Mouse (Mus musculus) hindbrain, postnatal 0 days (tissue): ENCODE results near the gene Net1. TPM values are rescaled to one million over a fixed set of nuclear protein-coding genes. Genes with fewer than 3 reads are reported as not detected.

Experiments
- ATAC-seq: fragments of 200-750 bp; cut with Nextera tagmentation; 2 replicates; pipeline ENCODE4 v1.8.0; 2017; ENCODE audit warnings: mild to moderate bottlenecking, moderate TSS enrichment, moderate library complexity
- DNase-seq: peaks from one replicate; pipeline ENCODE4 v3.0.0-alpha.2; 2015; ENCODE audit warnings: low spot score
- H3K27ac ChIP-seq: fragments of 300-500 bp; sonication (generic); 2 replicates; pipeline ENCODE4 v1.5.1; 2014; ENCODE audit warnings: mild to moderate bottlenecking
- H3K27me3 ChIP-seq: fragments of 300-500 bp; sonication (generic); 2 replicates; pipeline ENCODE4 v1.6.1; 2014; ENCODE audit warnings: low read length, mixed read lengths; ENCODE audit not compliant: insufficient read depth
- H3K36me3 ChIP-seq: fragments of 300-500 bp; sonication (generic); 2 replicates; pipeline ENCODE4 v1.6.1; 2014; ENCODE audit warnings: low read length, mixed read lengths; ENCODE audit not compliant: insufficient read depth
- H3K4me1 ChIP-seq: fragments of 300-500 bp; sonication (generic); 2 replicates; pipeline ENCODE4 v1.6.1; 2014; ENCODE audit warnings: antibody characterized with exemption, low read length, mixed read lengths; ENCODE audit not compliant: insufficient read depth
- H3K4me2 ChIP-seq: fragments of 300-500 bp; sonication (generic); 2 replicates; pipeline ENCODE4 v1.6.1; 2014; ENCODE audit warnings: low read depth, mild to moderate bottlenecking, low read length, moderate library complexity, mixed read lengths
- H3K4me3 ChIP-seq: fragments of 300-500 bp; sonication (generic); 2 replicates; pipeline ENCODE4 v1.5.1; 2014; ENCODE audit warnings: low read length
- H3K9ac ChIP-seq: fragments of 300-500 bp; sonication (generic); replicated peaks from 2 replicates; pipeline ENCODE4 v1.6.1; 2014; ENCODE audit warnings: mild to moderate bottlenecking, low read length, moderate library complexity, mixed read lengths
- H3K9me3 ChIP-seq: fragments of 300-500 bp; sonication (generic); 2 replicates; pipeline ENCODE4 v1.6.1; 2016; ENCODE audit warnings: low read length, mixed read lengths
- CTCF ChIP-seq: IDR thresholded peaks from 2 replicates; pipeline ENCODE4 v1.5.1; 2016; ENCODE audit warnings: antibody characterized with exemption, control low read depth, low read depth
- WGBS: fragments of 180-500 bp; shearing (Covaris S2); extraction: QIAGEN DNeasy Blood & Tissue Kit; methylation state at CpG from one replicate; pipeline ENCODE4 v1.1.7; 2014; 5-methylcytosine and 5-hydroxymethylcytosine counted together
- polyA plus RNA-seq: library from polyadenylated mRNA; unstranded; fragments of >200 nt; fragmentation: Nextera tagmentation; extraction: Ambion mirVana; gene quantifications from 2 replicates; pipeline ENCODE4 v1.2.1, GENCODE M21; 2015
- total RNA-seq: library from RNA; depleted of rRNA; stranded (reverse); fragments of >200 nt; gene quantifications from 2 replicates; pipeline ENCODE4 v1.2.3, GENCODE M21; 2014

Net1 gene
- total and polyA plus RNA-seq, 2 experiments from 2014 or later: 12.1 to 12.7 TPM

DNA sequence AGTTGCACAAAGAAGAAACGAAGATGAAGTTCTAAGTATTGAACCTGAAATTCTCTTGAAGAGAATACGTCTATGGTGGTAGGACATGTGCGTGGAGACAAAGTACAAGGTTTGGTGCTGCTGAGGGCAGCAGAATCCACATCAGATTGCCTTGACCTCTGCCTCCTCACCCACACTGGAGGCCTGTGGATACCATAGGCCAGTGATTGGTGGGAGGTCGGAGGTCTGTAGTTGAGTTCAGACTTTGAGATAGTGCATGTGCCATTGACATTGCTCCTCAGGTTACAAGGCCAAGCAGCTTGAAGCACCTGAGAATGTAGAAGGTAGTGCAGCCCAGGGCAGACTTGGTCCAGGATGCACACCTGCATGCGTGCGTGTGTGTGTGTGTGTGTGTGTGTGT is 8.0 kb upstream of the Net1 start:
- ATAC-seq (no peak), DNase-seq (no peak)
- no peaks in the 10 kb centered on the region for H3K4me1 ChIP-seq
- H3K9me3 ChIP-seq: no peaks in the 10 kb centered on the region
- WGBS: 94% methylated on average over 6 of the region's 6 CpGs
- H3K27ac ChIP-seq: no peak overlapping the region
- no peak overlapping the region for H3K4me3 ChIP-seq
- no peak overlapping the region for H3K4me2 ChIP-seq
- no peak for TF ChIP-seq CTCF
- H3K36me3 ChIP-seq: no peaks in the 10 kb centered on the region
- no peak overlapping the region for H3K9ac ChIP-seq
- no peaks in the 10 kb centered on the region for H3K27me3 ChIP-seq

DNA sequence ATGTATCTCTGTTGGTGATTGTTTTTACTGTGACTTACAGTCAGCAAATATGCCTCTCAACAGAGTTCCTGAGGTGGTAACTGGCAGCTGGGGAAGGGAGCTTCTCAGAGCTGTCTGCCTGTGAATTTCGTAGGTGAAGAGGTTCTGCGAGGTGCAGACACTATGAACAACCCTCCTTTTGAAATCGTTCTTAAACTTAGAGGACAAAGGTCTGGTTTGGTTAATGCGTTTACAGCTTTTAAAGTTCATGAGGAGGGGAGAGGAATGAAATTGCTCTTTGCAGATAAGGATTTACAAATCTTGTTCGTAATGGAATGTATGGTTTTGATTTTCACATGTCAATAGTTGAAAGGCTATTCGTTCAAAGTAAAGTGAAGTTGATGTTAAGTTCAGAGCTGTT is 7.6 kb upstream of the Net1 start:
- DNase-seq (no peak), ATAC-seq (no peak)
- Histone ChIP-seq H3K27me3 (no peaks in the 10 kb centered on the region), H3K27ac (no peak overlapping the region), H3K4me1 (no peaks in the 10 kb centered on the region), H3K4me3 (no peak overlapping the region), H3K9me3 (no peaks in the 10 kb centered on the region), H3K4me2 (no peak overlapping the region), H3K9ac (no peak overlapping the region), H3K36me3 (no peaks in the 10 kb centered on the region)
- no peak for TF ChIP-seq CTCF
- 91% methylated on average over 6 of the region's 6 CpGs for WGBS

DNA sequence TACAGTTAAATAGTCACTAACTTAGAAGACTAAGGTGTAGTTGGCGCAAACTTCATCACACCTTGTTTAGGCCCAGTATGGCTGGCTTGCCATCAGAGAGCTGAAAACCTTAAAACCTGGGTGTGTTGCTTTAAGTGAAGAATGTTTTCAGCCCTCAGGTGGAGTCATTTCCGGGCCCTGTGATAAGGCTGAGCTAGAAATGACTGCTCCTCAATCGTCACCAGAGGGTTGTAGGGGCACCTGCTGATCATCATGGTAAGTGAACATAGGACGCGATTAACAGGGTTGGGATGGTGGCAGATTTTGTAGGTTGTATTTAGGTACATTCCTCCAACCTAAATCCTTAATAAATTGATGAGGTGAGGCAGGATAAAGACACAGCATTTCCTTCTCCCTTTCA is 6.5 kb upstream of the Net1 start:
- Histone ChIP-seq H3K27me3 (no peaks in the 10 kb centered on the region), H3K9ac (no peak overlapping the region), H3K4me2 (no peak overlapping the region), H3K9me3 (no peaks in the 10 kb centered on the region), H3K36me3 (no peaks in the 10 kb centered on the region), H3K4me3 (no peak overlapping the region), H3K27ac (no peak overlapping the region), H3K4me1 (no peaks in the 10 kb centered on the region)
- WGBS: 87% methylated on average over 5 of the region's 5 CpGs
- DNase-seq: no peak
- TF ChIP-seq CTCF: no peak
- ATAC-seq: no peak

DNA sequence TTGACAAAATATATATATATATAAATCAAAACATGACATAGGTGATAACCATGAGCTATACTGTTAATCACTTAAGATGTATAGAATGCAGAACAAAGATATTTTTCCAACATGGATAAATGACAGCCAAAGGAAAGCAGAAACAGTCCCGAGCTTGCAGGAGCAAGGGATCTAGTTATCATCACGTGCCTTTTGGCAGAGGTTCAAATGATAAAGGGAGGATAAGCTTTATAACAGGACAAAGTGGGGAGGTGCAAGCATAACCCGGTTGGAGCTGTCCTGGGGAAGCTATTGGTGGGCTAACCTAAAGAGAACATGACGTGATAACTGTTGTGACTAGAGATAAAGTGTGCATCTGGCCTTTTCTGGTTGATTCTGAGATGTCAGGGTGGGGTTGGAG is 4.5 kb downstream of the Net1 start:
- Histone ChIP-seq H3K4me3 (no peak overlapping the region), H3K27ac (no peak overlapping the region), H3K9me3 (no peaks in the 10 kb centered on the region), H3K4me1 (no peaks in the 10 kb centered on the region), H3K36me3 (no peaks in the 10 kb centered on the region), H3K4me2 (no peak overlapping the region), H3K9ac (no peak overlapping the region), H3K27me3 (no peaks in the 10 kb centered on the region)
- no peak for TF ChIP-seq CTCF
- no peak for ATAC-seq
- 85% methylated on average over 4 of the region's 4 CpGs for WGBS
- no peak for DNase-seq

DNA sequence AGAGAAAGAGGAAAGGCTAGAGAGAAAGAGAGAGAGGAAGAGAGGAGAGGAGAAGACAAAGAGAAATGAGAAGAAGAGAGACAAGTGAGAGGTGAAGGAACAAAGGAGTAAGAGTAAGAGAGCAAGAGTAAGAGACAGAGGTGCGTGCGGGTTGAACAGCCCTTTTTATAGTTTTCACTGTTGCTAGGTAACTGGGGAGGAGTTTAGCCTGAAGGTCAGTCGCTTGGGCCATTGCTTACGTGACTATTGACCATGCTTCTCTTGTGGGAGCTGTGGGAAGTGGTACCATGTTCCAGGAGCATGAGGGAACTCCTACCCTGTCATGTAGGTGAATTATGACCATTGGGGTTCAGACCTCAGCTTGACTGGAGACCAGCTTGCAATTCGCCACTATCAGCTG is 7.7 kb downstream of the Net1 start:
- Histone ChIP-seq H3K4me3 (no peak overlapping the region), H3K27me3 (no peaks in the 10 kb centered on the region), H3K9ac (no peak overlapping the region), H3K4me2 (no peak overlapping the region), H3K4me1 (no peaks in the 10 kb centered on the region), H3K27ac (no peak overlapping the region), H3K36me3 (no peaks in the 10 kb centered on the region), H3K9me3 (no peaks in the 10 kb centered on the region)
- DNase-seq (no peak), ATAC-seq (no peak)
- 79% methylated on average over 5 of the region's 5 CpGs for WGBS
- no peak for TF ChIP-seq CTCF

DNA sequence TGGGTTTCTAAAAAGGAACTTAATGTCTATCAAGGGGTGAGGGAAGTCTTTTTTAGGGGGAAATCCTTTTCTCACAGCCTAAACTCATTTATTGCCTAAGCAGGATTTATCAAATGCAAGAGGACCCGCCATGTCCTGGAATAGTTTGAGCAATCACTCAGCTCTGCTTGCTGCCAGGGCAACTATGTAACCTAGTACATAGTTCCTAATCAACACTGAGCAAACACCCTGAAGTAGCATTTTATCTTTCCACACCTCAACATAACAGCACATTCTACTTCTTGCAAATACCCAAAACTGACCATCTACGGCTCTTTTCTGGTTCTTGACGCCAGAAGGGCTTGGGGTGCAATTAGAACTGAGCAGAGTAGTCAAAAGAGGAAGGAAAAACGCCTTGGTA is 9.8 kb downstream of the Net1 start:
- ATAC-seq: no peak

DNA sequence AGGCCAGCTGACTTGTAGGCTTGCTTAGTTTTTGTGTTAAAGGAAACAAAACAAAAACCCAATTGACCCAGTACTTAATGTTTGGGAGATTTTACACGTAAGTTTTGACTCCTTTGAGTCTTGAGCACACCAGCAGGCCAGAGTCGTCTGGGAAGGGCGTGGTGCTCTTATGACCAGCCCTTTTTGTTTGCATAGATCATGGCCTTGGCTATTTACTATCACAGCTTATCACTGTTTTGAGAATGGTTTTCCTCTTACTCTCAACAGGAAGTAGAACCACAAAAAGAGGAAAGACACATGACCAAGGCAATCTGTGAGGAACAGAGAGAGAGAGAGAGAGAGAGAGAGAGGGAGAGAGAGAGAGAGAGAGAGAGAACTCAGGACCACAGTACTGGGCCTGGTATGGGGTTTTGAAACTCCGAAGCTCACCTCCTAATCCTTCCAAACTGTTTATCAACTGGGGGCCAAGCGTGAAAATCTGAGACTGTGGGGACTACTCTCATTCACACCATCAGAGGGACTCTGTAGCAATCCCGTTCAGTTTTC is 10.8 kb downstream of the Net1 start:
- Histone ChIP-seq H3K9ac (no peak overlapping the region), H3K4me2 (no peak overlapping the region), H3K9me3 (no peaks in the 10 kb centered on the region), H3K4me3 (no peak overlapping the region), H3K4me1 (no peaks in the 10 kb centered on the region), H3K27ac (no peak overlapping the region), H3K27me3 (no peaks in the 10 kb centered on the region), H3K36me3 (no peaks in the 10 kb centered on the region)
- DNase-seq: no peak
- 88% methylated on average over 6 of the region's 6 CpGs for WGBS
- no peak for TF ChIP-seq CTCF
- ATAC-seq: no peak

More for the DNA sequence above, 9.8 kb downstream of the Net1 start:
- DNase-seq: no peak
- Histone ChIP-seq H3K27me3 (no peaks in the 10 kb centered on the region), H3K27ac (no peak overlapping the region), H3K4me1 (no peaks in the 10 kb centered on the region), H3K9ac (no peak overlapping the region), H3K36me3 (no peaks in the 10 kb centered on the region), H3K4me3 (no peak overlapping the region), H3K4me2 (no peak overlapping the region), H3K9me3 (no peaks in the 10 kb centered on the region)
- 90% methylated on average over 4 of the region's 4 CpGs for WGBS
- TF ChIP-seq CTCF: no peak
